Mouse (Mus musculus): ENCODE measurements around the gene Cracr2b. TPM values are rescaled to one million over a fixed set of nuclear protein-coding genes. Genes with fewer than 3 reads are reported as not detected.

Gene Cracr2b
- total and polyA plus RNA-seq, 3 experiments = not detected

- Histone ChIP-seq H3K4me1 (ENCODE audit: control insufficient read depth in 1 of 2, insufficient read depth in 2 of 2) (peaks cover 20 to 45% of the 10 kb centered on the region in 2 experiments), H3K36me3 (replicated peaks in 1 of 2; ENCODE audit: control insufficient read depth in 1 of 2, insufficient read depth in 1 of 2, low read length in 1 of 2) (peaks cover 0 to 49% of the 10 kb centered on the region in 2 experiments)
- dilution Hi-C loops (cut with MboI; ENCODE audit: extremely low pct_ligation_motif_present, extremely low pct_unique_long_range_greater_than_20kb, low sequenced_read_pairs) = no loop called here
Observed at GRCm38 (mm10) chr7:141484186-141485120, 23.6 kb downstream of the Cracr2b start.

GRCm38 (mm10) chr7:141485186-141485585, 24.3 kb downstream of the Cracr2b start:
- H3K4me1 ChIP-seq (ENCODE audit: control insufficient read depth in 1 of 2, insufficient read depth in 2 of 2) = peaks cover 20 to 44% of the 10 kb centered on the region in 2 experiments
- in situ Hi-C loops (cut with MboI; ENCODE audit: low pct_ligation_motif_present, low pct_unique_long_range_greater_than_20kb, low sequenced_read_pairs) = no loop called here
- no peak overlapping the region for H3K4me3 ChIP-seq (replicated peaks in 1 of 3; ENCODE audit: low read depth in 2 of 3, low read length in 2 of 3, poor library complexity in 1 of 3)
- H3K9me3 ChIP-seq (replicated peaks; ENCODE audit: low read length) = no peaks in the 10 kb centered on the region
- peaks cover 0 to 52% of the 10 kb centered on the region in 2 experiments for H3K36me3 ChIP-seq (replicated peaks in 1 of 2; ENCODE audit: control insufficient read depth in 1 of 2, insufficient read depth in 1 of 2, low read length in 1 of 2)
- dilution Hi-C loops (cut with MboI; ENCODE audit: extremely low pct_ligation_motif_present, extremely low pct_unique_long_range_greater_than_20kb, low sequenced_read_pairs) = no loop called here
- no peaks in the 10 kb centered on the region for H3K79me2 ChIP-seq (replicated peaks; ENCODE audit: control insufficient read depth, extremely low read depth, insufficient read depth, poor library complexity, severe bottlenecking)
- TF ChIP-seq PAX5 (IDR thresholded peaks at IDR 0.05; ENCODE audit: low read length) (no peak), ZNF384 (IDR thresholded peaks at IDR 0.05; ENCODE audit: low read depth, low read length) (no peak), RAD21 (IDR thresholded peaks at IDR 0.05; ENCODE audit: low read depth, low read length) (no peak), CHD1 (IDR thresholded peaks at IDR 0.05; ENCODE audit: low read depth, low read length) (no peak), IRF4 (IDR thresholded peaks at IDR 0.05; ENCODE audit: low read depth, low read length) (no peak), ZKSCAN1 (IDR thresholded peaks at IDR 0.05; ENCODE audit: borderline replicate concordance, low read depth, low read length) (no peak)
- no peak overlapping the region for H3K9ac ChIP-seq (ENCODE audit: insufficient read depth, low read depth)
- no peaks in the 10 kb centered on the region for H3K27me3 ChIP-seq (replicated peaks)
- H3K27ac ChIP-seq (ENCODE audit: insufficient read depth, low read depth) = no peak overlapping the region
- H3K4me2 ChIP-seq (ENCODE audit: insufficient read depth, low read depth, poor library complexity, severe bottlenecking) = no peak overlapping the region
- DNase-seq (ENCODE audit: extremely low read depth) = no peak

More at GRCm38 (mm10) chr7:141484186-141485120, 23.6 kb downstream of the Cracr2b start:
- in situ Hi-C loops (cut with MboI; ENCODE audit: low pct_ligation_motif_present, low pct_unique_long_range_greater_than_20kb, low sequenced_read_pairs) = loop anchor here (5.0 kb wide), 1 partner anchor 43 kb away; no protein-coding TSS in a partner anchor
- H3K27me3 ChIP-seq (replicated peaks) = no peaks in the 10 kb centered on the region
- H3K9ac ChIP-seq (ENCODE audit: insufficient read depth, low read depth) = no peak overlapping the region
- H3K9me3 ChIP-seq (replicated peaks; ENCODE audit: low read length) = no peaks in the 10 kb centered on the region
- DNase-seq (ENCODE audit: extremely low read depth) = no peak
- TF ChIP-seq BHLHE40 (IDR thresholded peaks at IDR 0.05; ENCODE audit: low read depth, low read length) = no peak
- TF ChIP-seq MAX (IDR thresholded peaks at IDR 0.05; ENCODE audit: low read length) = no peak
- TF ChIP-seq MEF2A (IDR thresholded peaks at IDR 0.05; ENCODE audit: borderline replicate concordance, low read depth, low read length) = no peak
- no peak for TF ChIP-seq USF1 (IDR thresholded peaks at IDR 0.05; ENCODE audit: low read depth, low read length)
- TF ChIP-seq GABPA (IDR thresholded peaks at IDR 0.05; ENCODE audit: insufficient replicate concordance, low read depth, low read length) = no peak
- TF ChIP-seq MXI1 (IDR thresholded peaks at IDR 0.05; ENCODE audit: low read depth, low read length) = no peak
- no peak for TF ChIP-seq POLR2A (IDR thresholded peaks at IDR 0.05; ENCODE audit: low read depth, low read length)
- no peak for TF ChIP-seq PAX5 (IDR thresholded peaks at IDR 0.05; ENCODE audit: low read length)
- TF ChIP-seq CHD2 (IDR thresholded peaks at IDR 0.05; ENCODE audit: low read length) = no peak
- no peak for TF ChIP-seq UBTF (IDR thresholded peaks at IDR 0.05; ENCODE audit: low read depth, low read length)
- TF ChIP-seq RCOR1 (conservative IDR thresholded peaks at IDR 0.05; ENCODE audit: low read depth, low read length) = no peak
- no peak for TF ChIP-seq POLR2AphosphoS2 (IDR thresholded peaks at IDR 0.05; ENCODE audit: low read depth, low read length)
- TF ChIP-seq TBP (conservative IDR thresholded peaks at IDR 0.05; ENCODE audit: low read depth, low read length) = no peak
- TF ChIP-seq ELF1 (IDR thresholded peaks at IDR 0.05; ENCODE audit: low read depth, low read length) = no peak
- no peak overlapping the region for H3K27ac ChIP-seq (ENCODE audit: insufficient read depth, low read depth)
- no peaks in the 10 kb centered on the region for H3K79me2 ChIP-seq (replicated peaks; ENCODE audit: control insufficient read depth, extremely low read depth, insufficient read depth, poor library complexity, severe bottlenecking)
- H3K4me2 ChIP-seq (ENCODE audit: insufficient read depth, low read depth, poor library complexity, severe bottlenecking) = no peak overlapping the region
- no peak overlapping the region for H3K4me3 ChIP-seq (replicated peaks in 1 of 3; ENCODE audit: low read depth in 2 of 3, low read length in 2 of 3, poor library complexity in 1 of 3)
